Mouse (Mus musculus) olfactory bulb, adult 2 months (tissue): ENCODE results near the gene H2-Oa. TPM values are rescaled to one million over a fixed set of nuclear protein-coding genes. Genes with fewer than 3 reads are reported as not detected.

ENCODE experiments used
- H3K27ac ChIP-seq: fragments of 200-500 bp; 2 replicates; pipeline ENCODE4 v1.5.1; 2012; ENCODE audit warnings: low read depth, low read length; ENCODE audit not compliant: insufficient read depth
- H3K4me1 ChIP-seq: fragments of 200-500 bp; 2 replicates; pipeline ENCODE4 v1.6.1; 2012; ENCODE audit warnings: low read length; ENCODE audit not compliant: control insufficient read depth, insufficient read depth
- H3K4me3 ChIP-seq: fragments of 200-500 bp; 2 replicates; pipeline ENCODE4 v1.5.1; 2012; ENCODE audit warnings: mild to moderate bottlenecking, low read depth, low read length, moderate library complexity; ENCODE audit not compliant: insufficient read depth
- CTCF ChIP-seq: fragments of 200-500 bp; IDR thresholded peaks from 2 replicates; pipeline ENCODE4 v1.5.1; 2012; ENCODE audit warnings: low read depth, mild to moderate bottlenecking, low read length, moderate library complexity; ENCODE audit not compliant: insufficient read depth
- POLR2A ChIP-seq: fragments of 200-500 bp; IDR thresholded peaks from 2 replicates; pipeline ENCODE4 v1.6.1; 2012; ENCODE audit warnings: mild to moderate bottlenecking, low read depth, low read length, moderate library complexity; ENCODE audit not compliant: insufficient read depth
- WGBS: fragments of 180-500 bp; shearing (Covaris S2); methylation state at CpG from one replicate; pipeline ENCODE4 v1.1.7; 2018; 5-methylcytosine and 5-hydroxymethylcytosine counted together
- polyA plus RNA-seq: library from polyadenylated mRNA; stranded (reverse); fragments of >200 nt; gene quantifications from 2 replicates; pipeline ENCODE4 v1.2.4, GENCODE M21; 2012; ENCODE audit warnings: low replicate concordance; ENCODE audit not compliant: missing spikeins, insufficient read depth, insufficient read length

The H2-Oa gene
- polyA plus RNA-seq, 1 experiment, result not detected

- no peak overlapping the region for H3K27ac ChIP-seq
- TF ChIP-seq CTCF (no peak), POLR2A (no peak)
- WGBS, result 90% methylated on average over 11 of the region's 11 CpGs
Observed at GRCm38 (mm10) chr17:34079002-34079401, 13.1 kb upstream of the H2-Oa start.

GRCm38 (mm10) chr17:34079621-34080020 is 12.5 kb upstream of the H2-Oa start:
- TF ChIP-seq CTCF (no peak), POLR2A (no peak)
- no peak overlapping the region for H3K27ac ChIP-seq
- no peaks in the 10 kb centered on the region for H3K4me1 ChIP-seq
- WGBS, result 20% methylated on average over 5 of the region's 5 CpGs
- H3K4me3 ChIP-seq, result no peak overlapping the region

More at GRCm38 (mm10) chr17:34079002-34079401, 13.1 kb upstream of the H2-Oa start:
- Histone ChIP-seq H3K4me3 (no peak overlapping the region), H3K4me1 (no peaks in the 10 kb centered on the region)

GRCm38 (mm10) chr17:34083104-34083503 is 9.0 kb upstream of the H2-Oa start:
- no peak overlapping the region for H3K27ac ChIP-seq
- H3K4me1 ChIP-seq, result no peaks in the 10 kb centered on the region; the same call in 1 of the 2 replicates
- TF ChIP-seq CTCF, result no peak
- no peak for TF ChIP-seq POLR2A
- 12% methylated on average over 8 of the region's 8 CpGs for WGBS
- H3K4me3 ChIP-seq, result no peak overlapping the region

- H3K4me1 ChIP-seq, result no peaks in the 10 kb centered on the region; the same call in 1 of the 2 replicates
- no peak for TF ChIP-seq POLR2A
- TF ChIP-seq CTCF, result no peak
- WGBS, result 51% methylated on average over 2 of the region's 2 CpGs
- no peak overlapping the region for H3K27ac ChIP-seq
- no peak overlapping the region for H3K4me3 ChIP-seq
Observed at GRCm38 (mm10) chr17:34087386-34087785, 4.8 kb upstream of the H2-Oa start.

GRCm38 (mm10) chr17:34088124-34088523 is 4.0 kb upstream of the H2-Oa start:
- WGBS, result 90% methylated on average over 11 of the region's 11 CpGs
- H3K27ac ChIP-seq, result no peak overlapping the region

GRCm38 (mm10) chr17:34090923-34091322 is 1.2 kb upstream of the H2-Oa start:
- H3K4me3 ChIP-seq, result no peak overlapping the region
- TF ChIP-seq CTCF, result no peak
- no peak for TF ChIP-seq POLR2A
- whole genome bisulfite sequencing, result 52% methylated on average over 7 of the region's 7 CpGs
- no peak overlapping the region for H3K27ac ChIP-seq
- H3K4me1 ChIP-seq, result no peaks in the 10 kb centered on the region

More at GRCm38 (mm10) chr17:34088124-34088523, 4.0 kb upstream of the H2-Oa start:
- no peaks in the 10 kb centered on the region; the same call in 1 of the 2 replicates for H3K4me1 ChIP-seq
- TF ChIP-seq POLR2A (no peak), CTCF (no peak)
- no peak overlapping the region for H3K4me3 ChIP-seq

- 49% methylated on average over 7 of the region's 7 CpGs for WGBS
- no peak overlapping the region for H3K27ac ChIP-seq
- H3K4me1 ChIP-seq, result no peaks in the 10 kb centered on the region
- TF ChIP-seq CTCF (no peak), POLR2A (no peak)
- no peak overlapping the region for H3K4me3 ChIP-seq
Observed at GRCm38 (mm10) chr17:34093199-34093874, 1.2 kb downstream of the H2-Oa start.

GRCm38 (mm10) chr17:34094283-34095035 is 2.3 kb downstream of the H2-Oa start:
- no peak overlapping the region for H3K4me3 ChIP-seq
- WGBS, result 89% methylated on average over 27 of the region's 27 CpGs
- no peak for TF ChIP-seq CTCF
- TF ChIP-seq POLR2A, result no peak
- H3K4me1 ChIP-seq, result no peaks in the 10 kb centered on the region
- no peak overlapping the region for H3K27ac ChIP-seq

- Histone ChIP-seq H3K27ac (no peak overlapping the region), H3K4me1 (peaks cover under 1% of the 10 kb centered on the region), H3K4me3 (no peak overlapping the region)
- TF ChIP-seq CTCF (no peak), POLR2A (no peak)
- WGBS, result 71% methylated on average over 3 of the region's 3 CpGs
Observed at GRCm38 (mm10) chr17:34096497-34097010, 4.4 kb downstream of the H2-Oa start.
